Mouse (Mus musculus) bone marrow macrophage, adult 2 months (primary cell): ENCODE measurements around the gene Mn1.

ENCODE experiments used
- CTCF ChIP-seq: IDR thresholded peaks from 2 replicates; pipeline ENCODE4 v1.5.1; 2012; ENCODE audit warnings: low read depth, mild to moderate bottlenecking, low read length, moderate library complexity
- POLR2A ChIP-seq: IDR thresholded peaks from 2 replicates; pipeline ENCODE4 v1.6.1; 2012; ENCODE audit warnings: mild to moderate bottlenecking, low read depth, low read length, borderline replicate concordance

- TF ChIP-seq POLR2A (no peak), CTCF (no peak)
These were observed 12.6 kb downstream of the Mn1 start for GRCm38 (mm10) chr5:111429726-111430125.
